Mouse (Mus musculus) myocyte (in vitro differentiated cells): ENCODE measurements at regions not wholly inside any gene's neighbourhood (a gene's known extent, or its start where the extent isn't known, plus 50 kb on each side); places are given as distances from the start of the nearest gene placed in this dataset.

Source experiments
- MYOD1 ChIP-seq, 3 experiments: IDR thresholded peaks; one replicate each; pipeline ENCODE4 v1.6.1; 2011; ENCODE audit warnings: control low read depth in 2 of 3, low read depth in 2 of 3, mild to moderate bottlenecking in 2 of 3, moderate library complexity in 1 of 3; ENCODE audit not compliant: insufficient read length in 2 of 3, control insufficient read depth in 1 of 3
- POLR2A ChIP-seq: IDR thresholded peaks from one replicate; pipeline ENCODE4 v1.6.1; 2011; ENCODE audit warnings: low read depth, mild to moderate bottlenecking, control low read depth, moderate library complexity; ENCODE audit not compliant: insufficient read length
- POLR2AphosphoS2 ChIP-seq: IDR thresholded peaks from one replicate; pipeline ENCODE4 v1.6.1; 2011; ENCODE audit warnings: low read depth, control low read depth; ENCODE audit not compliant: insufficient read length
- TCF12 ChIP-seq: IDR thresholded peaks from one replicate; pipeline ENCODE4 v1.6.1; 2011; ENCODE audit warnings: mild to moderate bottlenecking, control low read depth; ENCODE audit not compliant: poor library complexity, insufficient read depth, severe bottlenecking

GRCm38 (mm10) chr1:82158466-82158865 lies 74.4 kb upstream of the Gm9747 start:
- TF ChIP-seq TCF12 (no peak), MYOD1 (IDR thresholded peaks at IDR 0.05; ENCODE audit: control insufficient read depth in 1 of 3, insufficient read length in 2 of 3, low read depth in 2 of 3) (no peak), POLR2AphosphoS2 (no peak), POLR2A (no peak)
